Mouse (Mus musculus) megakaryocyte, embryonic 14.5 days (primary cell): Measurements from ENCODE around the gene Mapk3.

Source experiments
- FLI1 ChIP-seq: IDR thresholded peaks from 2 replicates; pipeline ENCODE4 v1.6.1; 2012; ENCODE audit warnings: low read length, inconsistent platforms, mixed read lengths
- GATA1 ChIP-seq: IDR thresholded peaks from 3 replicates; pipeline ENCODE4 v1.6.1; 2012; ENCODE audit warnings: mixed read lengths, low read length, inconsistent platforms, borderline replicate concordance

DNA sequence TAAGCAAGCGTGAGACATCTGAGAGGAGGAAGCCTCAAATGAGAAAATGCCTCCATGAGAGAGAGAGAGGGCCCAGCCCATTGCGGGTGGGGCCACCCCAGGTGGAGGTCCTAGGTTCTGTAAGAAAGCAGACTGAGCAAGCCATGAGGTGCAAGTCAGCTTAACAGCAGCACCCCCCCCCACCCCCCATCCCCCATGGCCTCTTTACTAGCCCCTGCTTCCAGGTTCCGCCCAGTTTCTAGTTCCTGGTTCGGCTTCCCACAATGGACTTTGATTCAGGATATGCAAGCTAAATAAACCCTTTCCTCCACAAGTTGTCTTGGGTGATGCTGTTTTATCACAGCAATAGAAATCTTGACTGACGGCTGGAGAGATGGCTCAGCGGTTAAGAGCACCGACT is 10.6 kb upstream of the Mapk3 start:
- TF ChIP-seq GATA1 (no peak), FLI1 (no peak)
